Comparison of ENCODE assay signal across 37 mouse cellular contexts in the genomic region with DNA sequence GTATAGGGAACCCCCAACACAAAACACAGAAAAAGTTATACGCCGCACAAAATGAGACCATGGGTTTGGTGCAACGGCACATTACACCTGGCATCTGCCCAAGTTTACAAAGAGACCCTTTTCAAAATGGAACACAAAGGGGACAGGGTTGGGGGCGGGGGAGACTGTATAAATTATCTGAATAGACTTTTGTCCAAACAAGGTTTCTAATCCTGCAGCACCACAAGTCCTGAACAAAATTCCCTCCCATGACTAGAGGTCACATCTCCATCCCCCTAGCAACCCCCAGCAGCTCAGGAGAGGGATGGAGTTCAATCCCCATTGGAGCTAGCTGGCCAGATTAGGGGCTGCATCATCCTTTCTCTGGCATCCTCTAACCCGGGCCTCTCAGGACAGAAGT. TPM values are rescaled to one million over a fixed set of nuclear protein-coding genes. Genes with fewer than 3 reads are reported as not detected.
A peak's percentile ranks its signal among the peaks of the same experiment; 100 is the strongest.
DNase-seq lines count a peak whose midpoint lies in the region; ATAC-seq and TF ChIP-seq lines count a peak whose summit lies in the region.
"Had no signal": no experiment of that assay in that cellular context is flagged by ENCODE, and none has a peak within 500 bp of the region (broad histone marks: within the 10 kb centered on the region; RNA-seq: fewer than 3 reads in every experiment).

No protein-coding gene starts in this region.

- no peak overlapping the region for H3K4me2 ChIP-seq in limb, embryonic 13.5 days (replicated peaks)
- no peak overlapping the region for H3K4me2 ChIP-seq in neural tube, embryonic 12.5 days (replicated peaks)
- no peak overlapping the region for H3K4me2 ChIP-seq in neural tube, embryonic 15.5 days
- H3K4me2 ChIP-seq in forebrain, postnatal 0 days (ENCODE audit: low read depth) = no peak overlapping the region
- H3K4me2 ChIP-seq: heart, embryonic 13.5 days; limb, embryonic 15.5 days; liver, embryonic 13.5 days had no signal

- H3K4me3 ChIP-seq in limb, embryonic 13.5 days = no peak overlapping the region
- H3K4me3 ChIP-seq in limb, embryonic 10.5 days = no peak overlapping the region
- H3K4me3 ChIP-seq in neural tube, embryonic 12.5 days = no peak overlapping the region
- H3K4me3 ChIP-seq in neural tube, embryonic 15.5 days (replicated peaks) = no peak overlapping the region
- no peak overlapping the region for H3K4me3 ChIP-seq in forebrain, postnatal 0 days (ENCODE audit: low read depth, low read length)
- H3K4me3 ChIP-seq: erythroblast, embryonic 14.5 days; heart, adult 2 months; heart, embryonic 13.5 days; layer of hippocampus, adult 2 months; left cerebral cortex, adult 2 months; limb, embryonic 15.5 days; liver, embryonic 13.5 days; megakaryocyte, embryonic 14.5 days had no signal

- no peaks in the 10 kb centered on the region for H3K4me1 ChIP-seq in limb, embryonic 13.5 days
- H3K4me1 ChIP-seq in limb, embryonic 10.5 days = no peaks in the 10 kb centered on the region
- no peaks in the 10 kb centered on the region for H3K4me1 ChIP-seq in neural tube, embryonic 12.5 days
- H3K4me1 ChIP-seq in neural tube, embryonic 15.5 days = no peaks in the 10 kb centered on the region
- H3K4me1 ChIP-seq in forebrain, postnatal 0 days (ENCODE audit: insufficient read depth) = no peaks in the 10 kb centered on the region
- H3K4me1 ChIP-seq: heart, embryonic 13.5 days; limb, embryonic 15.5 days; liver, embryonic 13.5 days had no signal

- no peak for ATAC-seq in limb, embryonic 13.5 days (ENCODE audit: low FRiP score, low read depth)
- peak; percentile 50 for ATAC-seq in neural tube, embryonic 12.5 days (ENCODE audit: low FRiP score, low read depth)
- no peak for ATAC-seq in neural tube, embryonic 15.5 days (ENCODE audit: low FRiP score)
- no peak for ATAC-seq in forebrain, postnatal 0 days
- ATAC-seq: activated CD4-positive, CD25-positive, alpha-beta regulatory T cell, adult 4 months; lung, postnatal 0 days had no signal

- no peaks in the 10 kb centered on the region for H3K27me3 ChIP-seq in limb, embryonic 13.5 days
- H3K27me3 ChIP-seq in limb, embryonic 10.5 days (ENCODE audit: low read depth, poor library complexity, severe bottlenecking) = no peaks in the 10 kb centered on the region
- no peaks in the 10 kb centered on the region for H3K27me3 ChIP-seq in neural tube, embryonic 12.5 days (replicated peaks)
- no peaks in the 10 kb centered on the region for H3K27me3 ChIP-seq in neural tube, embryonic 15.5 days (replicated peaks)
- H3K27me3 ChIP-seq in forebrain, postnatal 0 days (ENCODE audit: insufficient read depth, low read length) = no peaks in the 10 kb centered on the region
- H3K27me3 ChIP-seq: CH12.LX; heart, embryonic 13.5 days; limb, embryonic 15.5 days; liver, embryonic 13.5 days had no signal

- no peaks in the 10 kb centered on the region for H3K9me3 ChIP-seq in limb, embryonic 13.5 days
- no peaks in the 10 kb centered on the region for H3K9me3 ChIP-seq in limb, embryonic 10.5 days (replicated peaks)
- H3K9me3 ChIP-seq in neural tube, embryonic 12.5 days = no peaks in the 10 kb centered on the region
- H3K9me3 ChIP-seq in neural tube, embryonic 15.5 days (replicated peaks) = no peaks in the 10 kb centered on the region
- H3K9me3 ChIP-seq in forebrain, postnatal 0 days (ENCODE audit: low read length) = no peaks in the 10 kb centered on the region
- H3K9me3 ChIP-seq: heart, embryonic 13.5 days; limb, embryonic 15.5 days; liver, embryonic 13.5 days had no signal

- DNase-seq in embryo, embryonic 10.5 days (ENCODE audit: low spot score) = peak; percentile 5
- no peak for DNase-seq in embryo, embryonic 10 days (ENCODE audit: low spot score)
- no peak for DNase-seq in limb, embryonic 10.5 days (ENCODE audit: low spot score)
- peak; percentile 16 for DNase-seq in forebrain, postnatal 0 days
- DNase-seq in cerebellum, postnatal 25 days = no peak
- DNase-seq: adrenal gland, adult 2 months; cerebellum, adult 9-10 months; gastrocnemius, postnatal 25 days; heart, adult 2 months; heart, postnatal 10 days; kidney, adult 11 months; kidney, postnatal 36 days; liver, embryonic 13.5 days; lung, adult 18-20 months; lung, postnatal 4 days; right cerebral cortex, postnatal 4 days; thymus, adult 18-20 months; thymus, postnatal 25 days had no signal

- no peak for TF ChIP-seq CTCF in forebrain, postnatal 0 days (IDR thresholded peaks at IDR 0.05; ENCODE audit: low read depth)

- H3K9ac ChIP-seq in limb, embryonic 13.5 days = 0 out of 2 replicates have a peak overlapping the region, but pooled peaks have one; percentile 0
- H3K9ac ChIP-seq in neural tube, embryonic 12.5 days = no peak overlapping the region
- no peak overlapping the region for H3K9ac ChIP-seq in neural tube, embryonic 15.5 days (replicated peaks)
- H3K9ac ChIP-seq in forebrain, postnatal 0 days = no peak overlapping the region
- H3K9ac ChIP-seq: heart, embryonic 13.5 days; limb, embryonic 15.5 days; liver, embryonic 13.5 days had no signal

- 67% methylated on average over 5 of the region's 5 CpGs for WGBS in limb, embryonic 13.5 days
- WGBS in limb, embryonic 10.5 days = 87% methylated on average over 5 of the region's 5 CpGs
- WGBS in neural tube, embryonic 12.5 days = 53% methylated on average over 5 of the region's 5 CpGs
- 39% methylated on average over 5 of the region's 5 CpGs for WGBS in neural tube, embryonic 15.5 days
- 11% methylated on average over 5 of the region's 5 CpGs for WGBS in forebrain, postnatal 0 days

- H3K27ac ChIP-seq in limb, embryonic 13.5 days = no peak overlapping the region
- no peak overlapping the region for H3K27ac ChIP-seq in limb, embryonic 10.5 days
- H3K27ac ChIP-seq in neural tube, embryonic 12.5 days = no peak overlapping the region
- H3K27ac ChIP-seq in neural tube, embryonic 15.5 days (replicated peaks) = no peak overlapping the region
- H3K27ac ChIP-seq in forebrain, postnatal 0 days (ENCODE audit: low read depth, low read length) = no peak overlapping the region
- H3K27ac ChIP-seq: heart, adult 2 months; heart, embryonic 13.5 days; layer of hippocampus, adult 2 months; left cerebral cortex, adult 2 months; limb, embryonic 15.5 days; liver, embryonic 13.5 days; stomach, postnatal 0 days had no signal

- no peaks in the 10 kb centered on the region for H3K36me3 ChIP-seq in limb, embryonic 13.5 days
- H3K36me3 ChIP-seq in limb, embryonic 10.5 days = no peaks in the 10 kb centered on the region
- no peaks in the 10 kb centered on the region for H3K36me3 ChIP-seq in neural tube, embryonic 12.5 days
- H3K36me3 ChIP-seq in neural tube, embryonic 15.5 days = no peaks in the 10 kb centered on the region
- no peaks in the 10 kb centered on the region for H3K36me3 ChIP-seq in forebrain, postnatal 0 days (ENCODE audit: insufficient read depth)
- H3K36me3 ChIP-seq: heart, embryonic 13.5 days; limb, embryonic 15.5 days; liver, embryonic 13.5 days had no signal

RNA-seq across cellular contexts. Expression of a gene that starts 22.1 kb away (rescaled TPM):
- polyA plus RNA-seq in limb, embryonic 13.5 days (2015; fragmentation: Nextera tagmentation; extraction: Ambion mirVana) = not detected in 2 replicates
- polyA plus RNA-seq in limb, embryonic 10.5 days (2016; fragmentation: Nextera tagmentation; extraction: Ambion mirVana) = not detected in 2 replicates
- not detected in 2 replicates for polyA plus RNA-seq in neural tube, embryonic 12.5 days (2016; fragmentation: Nextera tagmentation; extraction: Ambion mirVana)
- polyA plus RNA-seq in neural tube, embryonic 15.5 days (2015; fragmentation: Nextera tagmentation; extraction: Ambion mirVana) = 0.63 TPM in 1 of 2 replicates, not detected in the other
- total RNA-seq in forebrain, postnatal 0 days (2014; rRNA removed) = not detected in 2 replicates
- polyA plus RNA-seq in forebrain, postnatal 0 days (2015; fragmentation: Nextera tagmentation; extraction: Ambion mirVana) = not detected in 2 replicates
- total RNA-seq: CH12.LX; gastrocnemius, postnatal 25 days; heart, adult 2 months; heart, postnatal 10 days; hematopoietic stem cell, adult 5-6 weeks; layer of hippocampus, adult 2 months; layer of hippocampus, postnatal 14 days; left cerebral cortex, adult 2 months; left cerebral cortex, postnatal 25 days had no signal
- polyA plus RNA-seq: activated CD4-positive, CD25-positive, alpha-beta regulatory T cell, adult 4 months; adrenal gland, adult 2 months; C2C12; embryonic facial prominence, embryonic 14.5 days; erythroblast, embryonic 14.5 days; heart, adult 2 months; heart, embryonic 13.5 days; limb, embryonic 15.5 days; spleen, adult 2 months had no signal

Comparison
In these comparisons a context has a peak if more than half of its experiments do, and no peak if none do; other contexts are left out.
1. DNase-seq: peak in embryo, embryonic 10.5 days (single experiment) and forebrain, postnatal 0 days (single experiment); none in embryo, embryonic 10 days (single experiment), limb, embryonic 10.5 days (single experiment) and cerebellum, postnatal 25 days (0 of 2).